Mouse (Mus musculus) ovary, postnatal 10 days (tissue): ENCODE measurements at regions not wholly inside any gene's neighbourhood (a gene's known extent, or its start where the extent isn't known, plus 50 kb on each side); places are given as distances from the start of the nearest gene placed in this dataset.

Experiments used
- DNase-seq: peaks from one replicate; pipeline ENCODE4 v3.0.0; 2022; ENCODE audit warnings: low spot score

GRCm38 (mm10) chr14:62071140-62071539 is 221.2 kb upstream of the Rnaseh2b start:
- no peak for DNase-seq

GRCm38 (mm10) chr14:62084047-62084446 is 208.3 kb upstream of the Rnaseh2b start:
- DNase-seq: no peak

- DNase-seq: no peak
Measured at GRCm38 (mm10) chr14:62088174-62088573, 204.2 kb upstream of the Rnaseh2b start.

- no peak for DNase-seq
Measured at GRCm38 (mm10) chr14:62117532-62117931, 174.9 kb upstream of the Rnaseh2b start.

- DNase-seq: no peak
Measured at GRCm38 (mm10) chr14:62118542-62118953, 173.8 kb upstream of the Rnaseh2b start.

GRCm38 (mm10) chr14:62128918-62129317 is 163.5 kb upstream of the Rnaseh2b start:
- DNase-seq: no peak

- no peak for DNase-seq
Measured at GRCm38 (mm10) chr14:62132353-62132816, 160.0 kb upstream of the Rnaseh2b start.

- no peak for DNase-seq
Measured at GRCm38 (mm10) chr14:62137981-62138380, 154.4 kb upstream of the Rnaseh2b start.

- no peak for DNase-seq
Measured at GRCm38 (mm10) chr14:62144385-62145030, 147.9 kb upstream of the Rnaseh2b start.

GRCm38 (mm10) chr14:62157038-62157716 is 135.2 kb upstream of the Rnaseh2b start:
- no peak for DNase-seq

GRCm38 (mm10) chr14:62159690-62160089 is 132.7 kb upstream of the Rnaseh2b start:
- no peak for DNase-seq

- no peak for DNase-seq
Measured at GRCm38 (mm10) chr14:62163120-62163796, 129.1 kb upstream of the Rnaseh2b start.

- no peak for DNase-seq
Measured at GRCm38 (mm10) chr14:62164918-62165317, 127.5 kb upstream of the Rnaseh2b start.

GRCm38 (mm10) chr14:62166006-62166405 is 126.4 kb upstream of the Rnaseh2b start:
- no peak for DNase-seq

- no peak for DNase-seq
Measured at GRCm38 (mm10) chr14:62166596-62166995, 125.8 kb upstream of the Rnaseh2b start.

- DNase-seq: no peak
Measured at GRCm38 (mm10) chr14:62167090-62167489, 125.3 kb upstream of the Rnaseh2b start.

- DNase-seq: no peak
Measured at GRCm38 (mm10) chr14:62168711-62169110, 123.7 kb upstream of the Rnaseh2b start.

- no peak for DNase-seq
Measured at GRCm38 (mm10) chr14:62170385-62170784, 122.0 kb upstream of the Rnaseh2b start.

- no peak for DNase-seq
Measured at GRCm38 (mm10) chr14:62171256-62172047, 120.9 kb upstream of the Rnaseh2b start.

GRCm38 (mm10) chr14:62173835-62174530 is 118.4 kb upstream of the Rnaseh2b start:
- no peak for DNase-seq

GRCm38 (mm10) chr14:62175384-62176048 is 116.9 kb upstream of the Rnaseh2b start:
- DNase-seq: no peak
